Mouse (Mus musculus) B cell, adult 62 days (primary cell): ENCODE results near the gene Ctag2. TPM values are rescaled to one million over a fixed set of nuclear protein-coding genes. Genes with fewer than 3 reads are reported as not detected.

ENCODE experiments used
- total RNA-seq: library from RNA; stranded (reverse); gene quantifications from 4 replicates; pipeline ENCODE4 v1.2.4, GENCODE M21; 2023

Gene Ctag2
- not detected in 4 replicates for total RNA-seq

GRCm38 (mm10) chrX:65047344-65047743 lies at the start of gene Ctag2:
TSS of gene Ctag2 (plus strand) at chrX:65047644.

